Mouse (Mus musculus) embryonic facial prominence, embryonic 14.5 days (tissue): Measurements from ENCODE around the gene Myct1. TPM values are rescaled to one million over a fixed set of nuclear protein-coding genes. Genes with fewer than 3 reads are reported as not detected.

ENCODE experiments used
- ATAC-seq: fragments of 200-750 bp; cut with Nextera tagmentation; 2 replicates; pipeline ENCODE4 v1.8.0; 2017; ENCODE audit warnings: low read depth, moderate number of reproducible peaks, moderate TSS enrichment
- DNase-seq: peaks from one replicate; pipeline ENCODE4 v3.0.0-alpha.2; 2015; ENCODE audit warnings: low spot score
- H3K27ac ChIP-seq: fragments of 300-500 bp; sonication (generic); replicated peaks from 2 replicates; pipeline ENCODE4 v1.5.1; 2014; ENCODE audit warnings: low read depth, mild to moderate bottlenecking, low read length, moderate library complexity
- H3K27me3 ChIP-seq: fragments of 300-500 bp; sonication (generic); replicated peaks from 2 replicates; pipeline ENCODE4 v1.6.1; 2014; ENCODE audit warnings: low read length; ENCODE audit not compliant: control insufficient read depth, insufficient read depth
- H3K36me3 ChIP-seq: fragments of 300-500 bp; sonication (generic); 2 replicates; pipeline ENCODE4 v1.6.1; 2014; ENCODE audit warnings: low read length, mixed read lengths; ENCODE audit not compliant: control insufficient read depth, insufficient read depth
- H3K4me1 ChIP-seq: fragments of 300-500 bp; sonication (generic); 2 replicates; pipeline ENCODE4 v1.6.1; 2014; ENCODE audit warnings: antibody characterized with exemption, low read length; ENCODE audit not compliant: control insufficient read depth, insufficient read depth
- H3K4me2 ChIP-seq: fragments of 300-500 bp; sonication (generic); 2 replicates; pipeline ENCODE4 v1.6.1; 2014; ENCODE audit warnings: low read depth, mild to moderate bottlenecking, low read length, moderate library complexity, mixed read lengths
- H3K4me3 ChIP-seq: fragments of 300-500 bp; sonication (generic); 2 replicates; pipeline ENCODE4 v1.5.1; 2014; ENCODE audit warnings: low read depth, mild to moderate bottlenecking, low read length
- H3K9ac ChIP-seq: fragments of 300-500 bp; sonication (generic); 2 replicates; pipeline ENCODE4 v1.6.1; 2014; ENCODE audit warnings: low read depth, mild to moderate bottlenecking, low read length, moderate library complexity, mixed read lengths
- H3K9me3 ChIP-seq: fragments of 300-500 bp; sonication (generic); 2 replicates; pipeline ENCODE4 v1.6.1; 2016; ENCODE audit warnings: low read length; ENCODE audit not compliant: control insufficient read depth
- WGBS: fragments of 180-500 bp; shearing (Covaris S2); extraction: QIAGEN DNeasy Blood & Tissue Kit; methylation state at CpG from one replicate; pipeline ENCODE4 v1.1.7; 2014; 5-methylcytosine and 5-hydroxymethylcytosine counted together
- polyA plus RNA-seq: library from polyadenylated mRNA; unstranded; fragments of >200 nt; fragmentation: Nextera tagmentation; extraction: Ambion mirVana; gene quantifications from 2 replicates; pipeline ENCODE4 v1.2.1, GENCODE M21; 2014

The Myct1 gene
- polyA plus RNA-seq, 1 experiment from 2014 or later, result 5.5 TPM

- no peaks in the 10 kb centered on the region for H3K4me1 ChIP-seq
- no peaks in the 10 kb centered on the region for H3K36me3 ChIP-seq
- no peak overlapping the region; the same call in 1 of the 2 replicates for H3K27ac ChIP-seq
- no peaks in the 10 kb centered on the region for H3K27me3 ChIP-seq
- H3K9me3 ChIP-seq, result no peaks in the 10 kb centered on the region
- no peak overlapping the region for H3K9ac ChIP-seq
- peak overlapping the region; percentile 14; the same call in 1 of the 2 replicates for H3K4me3 ChIP-seq
- 70% methylated on average over 5 of the region's 5 CpGs for WGBS
- no peak overlapping the region for H3K4me2 ChIP-seq
- no peak for DNase-seq
- no peak for ATAC-seq
Observed at GRCm38 (mm10) chr10:5594457-5594856, 882 bp downstream of the Myct1 start.

- Histone ChIP-seq H3K4me3 (no peak overlapping the region), H3K9me3 (no peaks in the 10 kb centered on the region), H3K27ac (no peak overlapping the region), H3K9ac (no peak overlapping the region), H3K36me3 (no peaks in the 10 kb centered on the region), H3K27me3 (no peaks in the 10 kb centered on the region), H3K4me1 (no peaks in the 10 kb centered on the region), H3K4me2 (no peak overlapping the region)
- 69% methylated on average over 6 of the region's 6 CpGs for WGBS
- DNase-seq, result no peak
- no peak for ATAC-seq
Observed at GRCm38 (mm10) chr10:5596559-5596958, 3.0 kb downstream of the Myct1 start.

GRCm38 (mm10) chr10:5600123-5600522 lies 6.5 kb downstream of the Myct1 start:
- Histone ChIP-seq H3K9me3 (no peaks in the 10 kb centered on the region), H3K36me3 (no peaks in the 10 kb centered on the region), H3K4me1 (no peaks in the 10 kb centered on the region), H3K9ac (no peak overlapping the region), H3K27ac (no peak overlapping the region), H3K27me3 (no peaks in the 10 kb centered on the region), H3K4me3 (no peak overlapping the region), H3K4me2 (no peak overlapping the region)
- ATAC-seq (peak; percentile 75), DNase-seq (peak; percentile 69)
- WGBS, result 18% methylated on average over 7 of the region's 7 CpGs

GRCm38 (mm10) chr10:5603512-5603911 lies 9.9 kb downstream of the Myct1 start:
- WGBS, result 84% methylated on average over 10 of the region's 10 CpGs
- no peak for DNase-seq
- H3K4me3 ChIP-seq, result no peak overlapping the region
- no peak overlapping the region for H3K27ac ChIP-seq
- no peak overlapping the region for H3K9ac ChIP-seq
- H3K36me3 ChIP-seq, result no peaks in the 10 kb centered on the region
- H3K9me3 ChIP-seq, result no peaks in the 10 kb centered on the region
- H3K4me1 ChIP-seq, result no peaks in the 10 kb centered on the region
- ATAC-seq, result no peak
- no peak overlapping the region for H3K4me2 ChIP-seq
- no peaks in the 10 kb centered on the region for H3K27me3 ChIP-seq

- no peaks in the 10 kb centered on the region for H3K27me3 ChIP-seq
- H3K36me3 ChIP-seq, result no peaks in the 10 kb centered on the region
- no peaks in the 10 kb centered on the region for H3K9me3 ChIP-seq
- H3K4me3 ChIP-seq, result no peak overlapping the region
- DNase-seq (no peak), ATAC-seq (no peak)
- H3K9ac ChIP-seq, result no peak overlapping the region
- H3K4me2 ChIP-seq, result no peak overlapping the region
- 85% methylated on average over 13 of the region's 13 CpGs for WGBS
- no peak overlapping the region for H3K27ac ChIP-seq
- no peaks in the 10 kb centered on the region for H3K4me1 ChIP-seq
Observed at GRCm38 (mm10) chr10:5604371-5604770, 10.8 kb downstream of the Myct1 start.

- WGBS, result 77% methylated on average over 3 of the region's 3 CpGs
- Histone ChIP-seq H3K27me3 (no peaks in the 10 kb centered on the region), H3K4me1 (no peaks in the 10 kb centered on the region), H3K4me2 (no peak overlapping the region), H3K27ac (no peak overlapping the region), H3K4me3 (no peak overlapping the region), H3K9me3 (no peaks in the 10 kb centered on the region), H3K36me3 (no peaks in the 10 kb centered on the region), H3K9ac (no peak overlapping the region)
- ATAC-seq (no peak), DNase-seq (no peak)
Observed at GRCm38 (mm10) chr10:5608874-5609273, 15.3 kb downstream of the Myct1 start.

GRCm38 (mm10) chr10:5615186-5616040 lies 21.8 kb downstream of the Myct1 start:
- no peaks in the 10 kb centered on the region for H3K9me3 ChIP-seq
- 62% methylated on average over 13 of the region's 13 CpGs for WGBS
- ATAC-seq (no peak), DNase-seq (no peak)
- H3K27me3 ChIP-seq, result no peaks in the 10 kb centered on the region
- H3K4me2 ChIP-seq, result no peak overlapping the region
- H3K36me3 ChIP-seq, result no peaks in the 10 kb centered on the region
- H3K4me3 ChIP-seq, result no peak overlapping the region
- H3K4me1 ChIP-seq, result no peaks in the 10 kb centered on the region
- no peak overlapping the region for H3K9ac ChIP-seq
- no peak overlapping the region for H3K27ac ChIP-seq

- WGBS, result 78% methylated on average over 5 of the region's 5 CpGs
- ATAC-seq (no peak), DNase-seq (no peak)
Observed at GRCm38 (mm10) chr10:5626268-5626667, 32.7 kb downstream of the Myct1 start.

More at GRCm38 (mm10) chr10:5626268-5626667, 32.7 kb downstream of the Myct1 start:
- Histone ChIP-seq H3K9me3 (0 out of 2 replicates have a peak, but pooled peaks cover 4% of the 10 kb centered on the region), H3K27ac (no peak overlapping the region), H3K27me3 (no peaks in the 10 kb centered on the region), H3K4me3 (no peak overlapping the region), H3K36me3 (no peaks in the 10 kb centered on the region), H3K9ac (no peak overlapping the region), H3K4me1 (no peaks in the 10 kb centered on the region), H3K4me2 (no peak overlapping the region)
